Mouse (Mus musculus): ENCODE measurements at regions not wholly inside any gene's neighbourhood (a gene's known extent, or its start where the extent isn't known, plus 50 kb on each side); places are given as distances from the start of the nearest gene placed in this dataset.

GRCm38 (mm10) chr2:147627096-147627495 lies 265.4 kb downstream of the Pax1 start:
- Histone ChIP-seq H3K4me1 (ENCODE audit: insufficient read depth, low read depth, low read length) (no peaks in the 10 kb centered on the region), H3K36me3 (ENCODE audit: insufficient read depth, low read length) (no peaks in the 10 kb centered on the region), H3K27me3 (replicated peaks; ENCODE audit: insufficient read depth, low read length) (no peaks in the 10 kb centered on the region), H3K9me3 (ENCODE audit: low read length) (no peaks in the 10 kb centered on the region), H3K4me2 (replicated peaks; ENCODE audit: low read depth, low read length) (no peak overlapping the region), H3K9ac (replicated peaks; ENCODE audit: low read depth) (no peak overlapping the region), H3K4me3 (ENCODE audit: low read depth, low read length) (no peak overlapping the region), H3K27ac (ENCODE audit: low read length) (no peak overlapping the region)
- 81% methylated on average over 5 of the region's 5 CpGs for WGBS
- ATAC-seq (no peak), DNase-seq (ENCODE audit: low spot score) (no peak)
- no peak for TF ChIP-seq CTCF (IDR thresholded peaks at IDR 0.05)
- TF ChIP-seq EP300 (IDR thresholded peaks at IDR 0.05) = no peak

- Histone ChIP-seq H3K9me3 (ENCODE audit: low read length) (no peaks in the 10 kb centered on the region), H3K4me1 (ENCODE audit: insufficient read depth, low read depth, low read length) (no peaks in the 10 kb centered on the region), H3K4me3 (ENCODE audit: low read depth, low read length) (no peak overlapping the region), H3K27ac (ENCODE audit: low read length) (no peak overlapping the region), H3K27me3 (replicated peaks; ENCODE audit: insufficient read depth, low read length) (no peaks in the 10 kb centered on the region), H3K4me2 (replicated peaks; ENCODE audit: low read depth, low read length) (no peak overlapping the region), H3K9ac (replicated peaks; ENCODE audit: low read depth) (no peak overlapping the region), H3K36me3 (ENCODE audit: insufficient read depth, low read length) (no peaks in the 10 kb centered on the region)
- no peak for TF ChIP-seq EP300 (IDR thresholded peaks at IDR 0.05)
- no peak for TF ChIP-seq CTCF (IDR thresholded peaks at IDR 0.05)
- ATAC-seq (no peak), DNase-seq (ENCODE audit: low spot score) (no peak)
- WGBS = 82% methylated on average over 4 of the region's 4 CpGs
Observed at GRCm38 (mm10) chr2:147623116-147623515, 261.4 kb downstream of the Pax1 start.

GRCm38 (mm10) chr2:147617849-147618248 lies 256.1 kb downstream of the Pax1 start:
- DNase-seq (ENCODE audit: low spot score) (no peak), ATAC-seq (no peak)
- 77% methylated on average over 10 of the region's 10 CpGs for WGBS
- H3K27me3 ChIP-seq (replicated peaks; ENCODE audit: insufficient read depth, low read length) = no peaks in the 10 kb centered on the region
- no peak overlapping the region for H3K4me2 ChIP-seq (replicated peaks; ENCODE audit: low read depth, low read length)
- H3K9ac ChIP-seq (replicated peaks; ENCODE audit: low read depth) = no peak overlapping the region
- TF ChIP-seq EP300 (IDR thresholded peaks at IDR 0.05) (no peak), CTCF (IDR thresholded peaks at IDR 0.05) (no peak)
- no peaks in the 10 kb centered on the region for H3K4me1 ChIP-seq (ENCODE audit: insufficient read depth, low read depth, low read length)
- no peak overlapping the region for H3K27ac ChIP-seq (ENCODE audit: low read length)
- no peaks in the 10 kb centered on the region for H3K36me3 ChIP-seq (ENCODE audit: insufficient read depth, low read length)
- no peak overlapping the region for H3K4me3 ChIP-seq (ENCODE audit: low read depth, low read length)
- H3K9me3 ChIP-seq (ENCODE audit: low read length) = no peaks in the 10 kb centered on the region

GRCm38 (mm10) chr2:147610343-147610742 lies 248.6 kb downstream of the Pax1 start:
- Histone ChIP-seq H3K4me1 (ENCODE audit: insufficient read depth, low read depth, low read length) (no peaks in the 10 kb centered on the region), H3K36me3 (ENCODE audit: insufficient read depth, low read length) (no peaks in the 10 kb centered on the region), H3K9me3 (ENCODE audit: low read length) (no peaks in the 10 kb centered on the region), H3K27ac (ENCODE audit: low read length) (no peak overlapping the region), H3K4me3 (ENCODE audit: low read depth, low read length) (no peak overlapping the region), H3K9ac (replicated peaks; ENCODE audit: low read depth) (no peak overlapping the region), H3K27me3 (replicated peaks; ENCODE audit: insufficient read depth, low read length) (no peaks in the 10 kb centered on the region), H3K4me2 (replicated peaks; ENCODE audit: low read depth, low read length) (no peak overlapping the region)
- DNase-seq (ENCODE audit: low spot score) = no peak
- TF ChIP-seq EP300 (IDR thresholded peaks at IDR 0.05) (no peak), CTCF (IDR thresholded peaks at IDR 0.05) (no peak)
- ATAC-seq = no peak

- 56% methylated on average over 2 of the region's 2 CpGs for WGBS
- H3K4me1 ChIP-seq (ENCODE audit: insufficient read depth, low read depth, low read length) = no peaks in the 10 kb centered on the region
- no peak overlapping the region for H3K9ac ChIP-seq (replicated peaks; ENCODE audit: low read depth)
- TF ChIP-seq CTCF (IDR thresholded peaks at IDR 0.05) = no peak
- no peak overlapping the region for H3K4me2 ChIP-seq (replicated peaks; ENCODE audit: low read depth, low read length)
- H3K36me3 ChIP-seq (ENCODE audit: insufficient read depth, low read length) = no peaks in the 10 kb centered on the region
- no peak overlapping the region for H3K4me3 ChIP-seq (ENCODE audit: low read depth, low read length)
- H3K27me3 ChIP-seq (replicated peaks; ENCODE audit: insufficient read depth, low read length) = no peaks in the 10 kb centered on the region
- ATAC-seq (no peak), DNase-seq (ENCODE audit: low spot score) (no peak)
- no peaks in the 10 kb centered on the region for H3K9me3 ChIP-seq (ENCODE audit: low read length)
- no peak overlapping the region for H3K27ac ChIP-seq (ENCODE audit: low read length)
Observed at GRCm38 (mm10) chr2:147601639-147602038, 239.9 kb downstream of the Pax1 start.

- ATAC-seq (no peak), DNase-seq (ENCODE audit: low spot score) (no peak)
- H3K4me1 ChIP-seq (ENCODE audit: insufficient read depth, low read depth, low read length) = no peaks in the 10 kb centered on the region
- no peaks in the 10 kb centered on the region for H3K27me3 ChIP-seq (replicated peaks; ENCODE audit: insufficient read depth, low read length)
- no peaks in the 10 kb centered on the region for H3K36me3 ChIP-seq (ENCODE audit: insufficient read depth, low read length)
- no peak overlapping the region for H3K4me3 ChIP-seq (ENCODE audit: low read depth, low read length)
- no peak overlapping the region for H3K27ac ChIP-seq (ENCODE audit: low read length)
- 77% methylated on average over 1 of the region's 1 CpGs for WGBS
- H3K9ac ChIP-seq (replicated peaks; ENCODE audit: low read depth) = no peak overlapping the region
- no peak for TF ChIP-seq EP300 (IDR thresholded peaks at IDR 0.05)
- no peak for TF ChIP-seq CTCF (IDR thresholded peaks at IDR 0.05)
- H3K4me2 ChIP-seq (replicated peaks; ENCODE audit: low read depth, low read length) = no peak overlapping the region
- H3K9me3 ChIP-seq (ENCODE audit: low read length) = no peaks in the 10 kb centered on the region
Observed at GRCm38 (mm10) chr2:147572413-147572812, 210.7 kb downstream of the Pax1 start.

- DNase-seq (ENCODE audit: low spot score) (no peak), ATAC-seq (no peak)
- Histone ChIP-seq H3K36me3 (ENCODE audit: insufficient read depth, low read length) (no peaks in the 10 kb centered on the region), H3K9ac (replicated peaks; ENCODE audit: low read depth) (no peak overlapping the region), H3K9me3 (ENCODE audit: low read length) (no peaks in the 10 kb centered on the region), H3K4me2 (replicated peaks; ENCODE audit: low read depth, low read length) (no peak overlapping the region), H3K27me3 (replicated peaks; ENCODE audit: insufficient read depth, low read length) (no peaks in the 10 kb centered on the region), H3K27ac (ENCODE audit: low read length) (no peak overlapping the region), H3K4me1 (ENCODE audit: insufficient read depth, low read depth, low read length) (no peaks in the 10 kb centered on the region), H3K4me3 (ENCODE audit: low read depth, low read length) (no peak overlapping the region)
- TF ChIP-seq CTCF (IDR thresholded peaks at IDR 0.05) = no peak
- no peak for TF ChIP-seq EP300 (IDR thresholded peaks at IDR 0.05)
- WGBS = 54% methylated on average over 7 of the region's 7 CpGs
Observed at GRCm38 (mm10) chr2:147561220-147561619, 199.5 kb downstream of the Pax1 start.
